ENCODE assay signal across 17 mouse cellular contexts in genomic region chr2:145324477-145324876, GRCm38 (mm10).
"Had no signal": no experiment of that assay in that cellular context is flagged by ENCODE, and none has a peak within 500 bp of the region (broad histone marks: within the 10 kb centered on the region; RNA-seq: fewer than 3 reads in every experiment).

No protein-coding gene starts in this region.

- ATAC-seq: lung, postnatal 0 days had no signal

- H3K9ac ChIP-seq: limb, embryonic 12.5 days; liver, embryonic 14.5 days; neural tube, embryonic 12.5 days; stomach, embryonic 15.5 days had no signal

- H3K36me3 ChIP-seq: limb, embryonic 12.5 days; midbrain, embryonic 10.5 days; neural tube, embryonic 12.5 days; stomach, embryonic 15.5 days had no signal

- H3K9me3 ChIP-seq: limb, embryonic 12.5 days; midbrain, embryonic 10.5 days; neural tube, embryonic 12.5 days; stomach, embryonic 15.5 days had no signal

- H3K4me1 ChIP-seq: limb, embryonic 12.5 days; midbrain, embryonic 10.5 days; neural tube, embryonic 12.5 days; stomach, embryonic 15.5 days had no signal

- H3K27ac ChIP-seq: limb, embryonic 12.5 days; liver, embryonic 14.5 days; midbrain, embryonic 10.5 days; neural tube, embryonic 12.5 days; stomach, embryonic 15.5 days had no signal

- DNase-seq: layer of hippocampus, adult 9-11 months; layer of hippocampus, postnatal 36 days; liver; lung, adult 18-20 months; lung, postnatal 36 days; midbrain, embryonic 14.5 days; retina, postnatal 1 day; right cerebral cortex, postnatal 4 days; thymus, adult 2 months; thymus, postnatal 25 days had no signal

- H3K27me3 ChIP-seq: limb, embryonic 12.5 days; neural tube, embryonic 12.5 days; stomach, embryonic 15.5 days had no signal

- H3K4me3 ChIP-seq: limb, embryonic 12.5 days; midbrain, embryonic 10.5 days; myocyte; neural tube, embryonic 12.5 days; stomach, embryonic 15.5 days had no signal

- H3K4me2 ChIP-seq: limb, embryonic 12.5 days; neural tube, embryonic 12.5 days; stomach, embryonic 15.5 days had no signal
